Mouse (Mus musculus): Measurements from ENCODE around the gene Rfc1. TPM values are rescaled to one million over a fixed set of nuclear protein-coding genes. Genes with fewer than 3 reads are reported as not detected.

Gene Rfc1
- polyA plus RNA-seq (2015; fragmentation: Nextera tagmentation; extraction: Ambion mirVana): 28.9 and 32.5 TPM in 2 replicates

DNA sequence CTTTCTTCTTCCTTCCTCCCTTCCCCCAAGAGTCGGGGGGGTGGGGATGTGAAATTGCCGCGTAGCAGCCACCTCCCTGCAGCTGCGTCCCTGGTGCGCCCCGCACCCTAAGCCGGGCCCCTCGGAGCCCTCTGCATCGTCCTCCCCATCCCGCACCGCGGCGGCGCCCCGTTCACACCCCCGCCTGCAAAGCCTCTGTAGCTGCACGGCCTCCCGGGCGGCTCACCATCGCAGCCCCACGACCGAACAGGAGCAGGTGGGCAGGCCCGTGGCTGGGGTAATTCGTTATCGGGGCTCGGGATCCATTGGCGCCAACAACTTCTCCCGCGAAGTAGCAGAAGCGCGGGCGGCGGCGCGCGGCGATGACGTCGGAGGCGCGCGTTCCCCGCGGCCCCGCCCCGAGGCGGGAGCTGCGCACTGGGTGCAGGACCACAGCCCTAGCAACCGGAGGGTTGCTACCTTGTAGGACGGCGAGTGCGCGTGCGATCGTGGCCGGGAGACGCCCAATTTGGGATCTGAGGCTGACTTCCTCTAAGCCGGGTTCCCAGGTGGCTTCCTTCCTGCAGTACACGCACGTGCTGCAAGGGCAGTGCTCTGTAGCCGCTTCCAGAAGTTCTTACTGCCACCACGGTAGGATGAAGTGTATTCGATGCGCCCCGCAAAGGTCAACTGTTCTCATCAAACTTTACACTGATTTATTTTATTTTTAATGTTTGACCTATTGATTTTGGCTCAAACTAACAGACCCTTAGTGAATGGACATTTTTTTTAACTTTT is at the start of gene Rfc1:
Gene Rfc1, minus strand, starts transcription at position 373 of the 777 bp plus-strand sequence.
- peak within 1 kb of the TSS; percentile 73 for H3K4me2 ChIP-seq (replicated peaks; ENCODE audit: low read depth)
- H3K27ac ChIP-seq (ENCODE audit: low read depth, low read length): peak within 1 kb of the TSS; percentile 72
- under 1% methylated on average over 65 of the region's 65 CpGs for WGBS
- TF ChIP-seq CTCF (IDR thresholded peaks at IDR 0.05; ENCODE audit: low read depth): peak; percentile 9; the same call in 1 of the 2 replicates
- peak within 1 kb of the TSS; percentile 86 for H3K4me3 ChIP-seq (ENCODE audit: low read depth, low read length)
- no peaks in the 10 kb centered on the region for H3K4me1 ChIP-seq (replicated peaks; ENCODE audit: control insufficient read depth, insufficient read depth, low read length)
- no peaks in the 10 kb centered on the region for H3K27me3 ChIP-seq (replicated peaks; ENCODE audit: control insufficient read depth, insufficient read depth, low read length)
- H3K9ac ChIP-seq (ENCODE audit: low read depth, low read length): peak within 1 kb of the TSS; percentile 85
- ATAC-seq: peak; percentile 96
- no peaks in the 10 kb centered on the region for H3K9me3 ChIP-seq (ENCODE audit: control insufficient read depth)
- H3K36me3 ChIP-seq (ENCODE audit: control insufficient read depth, insufficient read depth): no peaks in the 10 kb centered on the region

DNA sequence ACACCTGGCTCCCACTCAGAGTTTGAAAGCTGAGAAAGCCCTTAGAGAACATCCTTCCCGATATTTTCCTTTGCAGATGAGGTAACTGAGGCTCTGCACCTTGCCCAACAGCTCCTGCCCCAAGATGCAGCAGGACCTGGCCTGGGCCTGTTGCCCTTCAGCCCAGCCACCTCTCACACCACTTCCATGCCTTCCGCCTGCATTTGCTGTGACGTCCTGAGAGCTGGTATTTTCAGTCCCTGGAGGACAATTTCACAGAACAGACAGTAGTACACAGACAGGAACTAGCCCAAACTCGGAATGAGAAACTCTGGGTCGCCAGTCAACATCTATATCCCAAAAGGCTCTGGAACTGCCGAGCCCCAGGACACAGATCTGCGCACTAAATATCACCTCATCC is 39.3 kb upstream of the Rfc1 start:
- Histone ChIP-seq H3K4me1 (replicated peaks; ENCODE audit: control insufficient read depth, insufficient read depth, low read length) (no peaks in the 10 kb centered on the region), H3K36me3 (ENCODE audit: control insufficient read depth, insufficient read depth) (no peaks in the 10 kb centered on the region), H3K27ac (ENCODE audit: low read depth, low read length) (no peak overlapping the region), H3K27me3 (replicated peaks; ENCODE audit: control insufficient read depth, insufficient read depth, low read length) (no peaks in the 10 kb centered on the region), H3K9me3 (ENCODE audit: control insufficient read depth) (no peaks in the 10 kb centered on the region), H3K4me3 (ENCODE audit: low read depth, low read length) (no peak overlapping the region), H3K9ac (ENCODE audit: low read depth, low read length) (no peak overlapping the region), H3K4me2 (replicated peaks; ENCODE audit: low read depth) (no peak overlapping the region)
- TF ChIP-seq CTCF (IDR thresholded peaks at IDR 0.05; ENCODE audit: low read depth): no peak
- WGBS: 84% methylated on average over 7 of the region's 7 CpGs
- ATAC-seq: no peak

DNA sequence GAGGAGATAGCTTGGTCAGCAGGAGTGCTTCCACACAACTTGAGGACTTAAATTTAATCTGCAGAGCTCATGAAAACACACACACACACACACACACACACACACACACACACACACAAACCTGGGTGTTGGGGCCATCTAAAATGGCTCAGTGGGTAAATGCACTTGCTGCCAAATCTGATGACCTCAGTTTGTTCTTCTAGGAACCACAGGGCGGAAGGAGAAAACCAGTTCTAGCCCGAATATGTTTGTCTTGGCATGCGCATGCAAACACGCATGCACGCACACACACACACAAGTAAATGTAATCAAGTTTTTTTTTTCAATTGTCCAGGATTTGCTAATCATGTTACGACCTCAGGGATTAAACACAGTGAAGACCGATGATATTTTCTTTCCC is 36.1 kb upstream of the Rfc1 start:
- no peak overlapping the region for H3K9ac ChIP-seq (ENCODE audit: low read depth, low read length)
- no peak overlapping the region for H3K4me2 ChIP-seq (replicated peaks; ENCODE audit: low read depth)
- no peak overlapping the region for H3K27ac ChIP-seq (ENCODE audit: low read depth, low read length)
- no peak for TF ChIP-seq CTCF (IDR thresholded peaks at IDR 0.05; ENCODE audit: low read depth)
- no peaks in the 10 kb centered on the region for H3K36me3 ChIP-seq (ENCODE audit: control insufficient read depth, insufficient read depth)
- H3K4me1 ChIP-seq (replicated peaks; ENCODE audit: control insufficient read depth, insufficient read depth, low read length): no peaks in the 10 kb centered on the region
- H3K27me3 ChIP-seq (replicated peaks; ENCODE audit: control insufficient read depth, insufficient read depth, low read length): no peaks in the 10 kb centered on the region
- no peak overlapping the region for H3K4me3 ChIP-seq (ENCODE audit: low read depth, low read length)
- WGBS: 93% methylated on average over 7 of the region's 7 CpGs
- no peak for ATAC-seq
- no peaks in the 10 kb centered on the region for H3K9me3 ChIP-seq (ENCODE audit: control insufficient read depth)

DNA sequence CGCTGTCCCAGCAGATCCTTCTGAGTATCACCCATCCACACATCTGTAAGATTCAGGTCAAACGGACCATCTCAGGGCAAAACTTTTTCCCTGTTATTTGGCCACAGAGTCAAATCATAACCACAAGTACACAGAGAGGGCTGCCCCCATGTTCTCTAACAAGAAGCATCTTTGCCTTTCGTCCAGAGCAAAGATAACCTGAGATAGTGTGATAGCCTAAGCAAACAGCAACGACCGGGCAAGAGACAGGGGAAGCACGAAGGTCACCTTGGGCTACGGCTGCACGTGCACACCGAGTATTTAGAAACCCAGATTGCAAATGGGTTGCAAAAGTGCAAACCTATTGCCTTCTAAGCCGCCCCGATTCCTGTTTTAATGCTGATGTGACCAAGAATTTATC is 32.4 kb upstream of the Rfc1 start:
- H3K27ac ChIP-seq (ENCODE audit: low read depth, low read length): no peak overlapping the region
- H3K9ac ChIP-seq (ENCODE audit: low read depth, low read length): no peak overlapping the region
- H3K9me3 ChIP-seq (ENCODE audit: control insufficient read depth): no peaks in the 10 kb centered on the region
- no peaks in the 10 kb centered on the region for H3K27me3 ChIP-seq (replicated peaks; ENCODE audit: control insufficient read depth, insufficient read depth, low read length)
- no peak overlapping the region for H3K4me2 ChIP-seq (replicated peaks; ENCODE audit: low read depth)
- 41% methylated on average over 11 of the region's 11 CpGs for WGBS
- H3K4me3 ChIP-seq (ENCODE audit: low read depth, low read length): no peak overlapping the region
- H3K36me3 ChIP-seq (ENCODE audit: control insufficient read depth, insufficient read depth): no peaks in the 10 kb centered on the region
- no peaks in the 10 kb centered on the region for H3K4me1 ChIP-seq (replicated peaks; ENCODE audit: control insufficient read depth, insufficient read depth, low read length)
- ATAC-seq: no peak
- no peak for TF ChIP-seq CTCF (IDR thresholded peaks at IDR 0.05; ENCODE audit: low read depth)

DNA sequence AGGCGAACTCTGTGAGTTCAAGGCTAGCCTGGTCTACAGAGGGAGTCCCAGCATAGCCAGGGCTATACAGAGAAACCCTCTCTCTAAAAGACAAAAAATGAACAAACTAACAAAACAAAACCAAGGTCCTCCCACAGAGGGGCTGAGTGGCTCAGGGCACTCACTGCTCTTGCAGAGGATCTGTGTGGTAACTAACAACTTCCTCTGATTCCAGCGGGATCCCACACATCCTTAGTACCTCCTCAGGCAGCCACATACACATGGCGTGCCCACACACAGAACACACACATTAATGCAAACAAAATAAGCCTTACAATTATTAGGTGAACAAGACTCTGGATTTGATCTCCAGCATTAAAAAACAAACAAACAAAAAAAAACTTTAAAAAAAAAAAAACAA is 22.3 kb upstream of the Rfc1 start:
- Histone ChIP-seq H3K27ac (ENCODE audit: low read depth, low read length) (peak overlapping the region; percentile 47), H3K4me1 (replicated peaks; ENCODE audit: control insufficient read depth, insufficient read depth, low read length) (no peaks in the 10 kb centered on the region), H3K9ac (ENCODE audit: low read depth, low read length) (no peak overlapping the region), H3K9me3 (ENCODE audit: control insufficient read depth) (no peaks in the 10 kb centered on the region), H3K4me2 (replicated peaks; ENCODE audit: low read depth) (no peak overlapping the region), H3K36me3 (ENCODE audit: control insufficient read depth, insufficient read depth) (no peaks in the 10 kb centered on the region), H3K4me3 (ENCODE audit: low read depth, low read length) (no peak overlapping the region), H3K27me3 (replicated peaks; ENCODE audit: control insufficient read depth, insufficient read depth, low read length) (no peaks in the 10 kb centered on the region)
- no peak for TF ChIP-seq CTCF (IDR thresholded peaks at IDR 0.05; ENCODE audit: low read depth)
- ATAC-seq: no peak
- 86% methylated on average over 3 of the region's 3 CpGs for WGBS

DNA sequence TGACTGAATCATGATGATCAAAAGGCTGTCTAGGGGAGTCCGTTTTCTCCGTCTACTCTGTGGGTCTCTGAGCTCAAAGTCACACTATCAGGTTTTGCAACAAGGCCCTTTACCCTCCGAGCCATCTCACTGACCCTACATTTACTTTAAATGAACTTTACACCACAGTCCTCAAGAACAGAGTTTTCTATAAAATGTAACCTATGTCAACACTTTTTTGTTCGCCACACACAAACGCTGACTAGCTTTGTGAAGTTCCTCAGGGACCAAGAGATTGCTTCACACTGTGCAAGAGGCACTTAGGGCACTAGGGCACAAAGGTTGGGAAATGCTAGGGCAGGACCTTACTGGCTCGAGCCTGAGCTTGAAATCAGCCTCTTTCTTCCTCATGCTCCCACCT is 21.4 kb upstream of the Rfc1 start:
- Histone ChIP-seq H3K9ac (ENCODE audit: low read depth, low read length) (no peak overlapping the region), H3K4me3 (ENCODE audit: low read depth, low read length) (no peak overlapping the region), H3K4me2 (replicated peaks; ENCODE audit: low read depth) (no peak overlapping the region), H3K36me3 (ENCODE audit: control insufficient read depth, insufficient read depth) (no peaks in the 10 kb centered on the region), H3K27me3 (replicated peaks; ENCODE audit: control insufficient read depth, insufficient read depth, low read length) (no peaks in the 10 kb centered on the region), H3K27ac (ENCODE audit: low read depth, low read length) (peak overlapping the region; percentile 47; the same call in 1 of the 2 replicates), H3K9me3 (ENCODE audit: control insufficient read depth) (no peaks in the 10 kb centered on the region), H3K4me1 (replicated peaks; ENCODE audit: control insufficient read depth, insufficient read depth, low read length) (no peaks in the 10 kb centered on the region)
- peak; percentile 97 for ATAC-seq
- TF ChIP-seq CTCF (IDR thresholded peaks at IDR 0.05; ENCODE audit: low read depth): no peak
- WGBS: 45% methylated on average over 6 of the region's 6 CpGs

All from intestine, postnatal 0 days (tissue).